29 mouse cellular contexts compared by ENCODE assay signal in the genomic region with DNA sequence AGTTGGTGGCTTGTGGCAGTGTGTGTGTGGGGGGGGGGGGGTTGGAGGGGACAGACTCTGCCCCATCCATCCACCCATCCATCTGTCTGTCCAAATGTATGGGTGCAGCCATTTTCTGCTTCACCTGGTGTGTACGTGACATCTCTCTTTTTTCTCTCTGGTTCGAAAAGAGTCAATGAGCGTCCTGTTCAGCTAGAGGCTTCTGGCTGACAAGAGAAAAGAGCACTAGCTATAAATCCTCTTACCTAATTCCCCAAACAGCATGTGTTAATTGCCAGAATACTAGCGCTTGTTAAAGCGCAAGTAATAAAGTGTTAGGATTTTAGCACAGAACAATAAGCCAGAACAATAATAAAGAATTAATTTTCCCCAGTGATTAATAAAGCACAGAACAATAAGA. TPM values are rescaled to one million over a fixed set of nuclear protein-coding genes. Genes with fewer than 3 reads are reported as not detected.
DNase-seq lines count a peak whose midpoint lies in the region; ATAC-seq lines count a peak whose summit lies in the region.
"Had no signal": no experiment of that assay in that cellular context is flagged by ENCODE, and none has a peak within 500 bp of the region (broad histone marks: within the 10 kb centered on the region; RNA-seq: fewer than 3 reads in every experiment).

No protein-coding gene starts in this region.

- no peaks in the 10 kb centered on the region for H3K4me1 ChIP-seq in heart, embryonic 11.5 days (ENCODE audit: control insufficient read depth, insufficient read depth, low read length)
- no peaks in the 10 kb centered on the region for H3K4me1 ChIP-seq in neural tube, embryonic 12.5 days
- no peaks in the 10 kb centered on the region for H3K4me1 ChIP-seq in neural tube, embryonic 14.5 days (ENCODE audit: control insufficient read depth, insufficient read depth, low read length)
- H3K4me1 ChIP-seq in hindbrain, embryonic 13.5 days (replicated peaks) = no peaks in the 10 kb centered on the region
- H3K4me1 ChIP-seq: embryonic facial prominence, embryonic 13.5 days; embryonic facial prominence, embryonic 15.5 days; forebrain, embryonic 12.5 days had no signal

- no peak overlapping the region for H3K27ac ChIP-seq in heart, embryonic 11.5 days (ENCODE audit: low read depth, low read length)
- no peak overlapping the region for H3K27ac ChIP-seq in neural tube, embryonic 12.5 days
- no peak overlapping the region for H3K27ac ChIP-seq in neural tube, embryonic 14.5 days (ENCODE audit: low read depth, low read length)
- no peak overlapping the region for H3K27ac ChIP-seq in hindbrain, embryonic 13.5 days
- H3K27ac ChIP-seq: embryonic facial prominence, embryonic 13.5 days; embryonic facial prominence, embryonic 15.5 days; forebrain, embryonic 10.5 days; forebrain, embryonic 12.5 days had no signal

- H3K9me3 ChIP-seq in heart, embryonic 11.5 days (replicated peaks; ENCODE audit: control insufficient read depth, low read length) = no peaks in the 10 kb centered on the region
- no peaks in the 10 kb centered on the region for H3K9me3 ChIP-seq in neural tube, embryonic 12.5 days
- no peaks in the 10 kb centered on the region for H3K9me3 ChIP-seq in neural tube, embryonic 14.5 days (ENCODE audit: control insufficient read depth, low read length)
- H3K9me3 ChIP-seq in hindbrain, embryonic 13.5 days = no peaks in the 10 kb centered on the region
- H3K9me3 ChIP-seq: embryonic facial prominence, embryonic 13.5 days; embryonic facial prominence, embryonic 15.5 days; forebrain, embryonic 10.5 days; forebrain, embryonic 12.5 days; G1E had no signal

- 80% methylated on average over 5 of the region's 5 CpGs for WGBS in heart, embryonic 11.5 days (ENCODE audit: insufficient replicate concordance)
- WGBS in neural tube, embryonic 12.5 days = 21% methylated on average over 5 of the region's 5 CpGs
- WGBS in neural tube, embryonic 14.5 days = 11% methylated on average over 5 of the region's 5 CpGs
- WGBS in hindbrain, embryonic 13.5 days = 72% methylated on average over 5 of the region's 5 CpGs

- no peaks in the 10 kb centered on the region for H3K36me3 ChIP-seq in heart, embryonic 11.5 days (ENCODE audit: control insufficient read depth, insufficient read depth, low read length)
- H3K36me3 ChIP-seq in neural tube, embryonic 12.5 days = no peaks in the 10 kb centered on the region
- no peaks in the 10 kb centered on the region for H3K36me3 ChIP-seq in neural tube, embryonic 14.5 days (ENCODE audit: control insufficient read depth, insufficient read depth, low read length)
- no peaks in the 10 kb centered on the region for H3K36me3 ChIP-seq in hindbrain, embryonic 13.5 days
- H3K36me3 ChIP-seq: embryonic facial prominence, embryonic 13.5 days; embryonic facial prominence, embryonic 15.5 days; forebrain, embryonic 10.5 days; forebrain, embryonic 12.5 days; G1E had no signal

- H3K27me3 ChIP-seq in heart, embryonic 11.5 days (ENCODE audit: control insufficient read depth, insufficient read depth, low read length) = no peaks in the 10 kb centered on the region
- no peaks in the 10 kb centered on the region for H3K27me3 ChIP-seq in neural tube, embryonic 12.5 days (replicated peaks)
- no peaks in the 10 kb centered on the region for H3K27me3 ChIP-seq in neural tube, embryonic 14.5 days (ENCODE audit: control insufficient read depth, insufficient read depth, low read length)
- H3K27me3 ChIP-seq in hindbrain, embryonic 13.5 days = no peaks in the 10 kb centered on the region
- H3K27me3 ChIP-seq: CH12.LX; embryonic facial prominence, embryonic 13.5 days; embryonic facial prominence, embryonic 15.5 days; forebrain, embryonic 12.5 days had no signal

- ATAC-seq in heart, embryonic 11.5 days (replicated peaks; ENCODE audit: insufficient number of reproducible peaks, low FRiP score, low TSS enrichment) = no peak
- 0 out of 2 replicates have a peak, but pooled peaks have one; percentile 21 for ATAC-seq in neural tube, embryonic 12.5 days (ENCODE audit: low FRiP score, low read depth)
- ATAC-seq in neural tube, embryonic 14.5 days (ENCODE audit: low read depth) = peak; percentile 68; the same call in 1 of the 2 replicates
- no peak for ATAC-seq in hindbrain, embryonic 13.5 days (ENCODE audit: low FRiP score)
- ATAC-seq: activated CD4-positive, CD25-positive, alpha-beta regulatory T cell, adult 4 months; CD4-positive, CD25-positive, alpha-beta regulatory T cell, adult 4 months; forebrain, embryonic 14.5 days; Patski had no signal

- no peak overlapping the region for H3K4me2 ChIP-seq in heart, embryonic 11.5 days
- H3K4me2 ChIP-seq in neural tube, embryonic 12.5 days (replicated peaks) = no peak overlapping the region
- no peak overlapping the region for H3K4me2 ChIP-seq in neural tube, embryonic 14.5 days (ENCODE audit: low read depth, low read length)
- H3K4me2 ChIP-seq in hindbrain, embryonic 13.5 days = no peak overlapping the region
- H3K4me2 ChIP-seq: embryonic facial prominence, embryonic 13.5 days; embryonic facial prominence, embryonic 15.5 days; forebrain, embryonic 12.5 days had no signal

- no peak overlapping the region for H3K9ac ChIP-seq in heart, embryonic 11.5 days (ENCODE audit: low read depth, low read length)
- H3K9ac ChIP-seq in neural tube, embryonic 12.5 days = no peak overlapping the region
- no peak overlapping the region for H3K9ac ChIP-seq in neural tube, embryonic 14.5 days (replicated peaks; ENCODE audit: low read depth, low read length)
- no peak overlapping the region for H3K9ac ChIP-seq in hindbrain, embryonic 13.5 days
- H3K9ac ChIP-seq: embryonic facial prominence, embryonic 13.5 days; embryonic facial prominence, embryonic 15.5 days; forebrain, embryonic 12.5 days had no signal

- peak; percentile 9 for DNase-seq in heart, adult 11 months
- no peak for DNase-seq in neural tube, embryonic 10.5 days (ENCODE audit: extremely low spot score, low spot score)
- DNase-seq in right cerebral cortex, postnatal 10 days (ENCODE audit: low spot score in 2 of 2) = no peak
- DNase-seq: adrenal gland, adult 8-10 months; adrenal gland, postnatal 14 days; adrenal gland, postnatal 36 days; B cell, adult 2 months; cerebellum, adult 11 months; cerebellum, adult 18-20 months; cerebellum, adult 8-10 months; cerebellum, adult 9-11 months; cerebellum, postnatal 14 days; cerebellum, postnatal 36 days; embryo, embryonic 11 days had no signal

- no peak overlapping the region for H3K4me3 ChIP-seq in heart, embryonic 11.5 days (ENCODE audit: low read depth, low read length)
- no peak overlapping the region for H3K4me3 ChIP-seq in neural tube, embryonic 12.5 days
- H3K4me3 ChIP-seq in neural tube, embryonic 14.5 days (ENCODE audit: low read depth, low read length) = no peak overlapping the region
- H3K4me3 ChIP-seq in hindbrain, embryonic 13.5 days = no peak overlapping the region
- H3K4me3 ChIP-seq: embryonic facial prominence, embryonic 13.5 days; embryonic facial prominence, embryonic 15.5 days; erythroblast, embryonic 14.5 days; forebrain, embryonic 10.5 days; forebrain, embryonic 12.5 days had no signal

RNA-seq across cellular contexts. Expression of gene B230307C23Rik, which starts 12.5 kb away (rescaled TPM):
- 14.8 and 24.6 TPM in 2 replicates for polyA plus RNA-seq in heart, embryonic 11.5 days (2014; fragmentation: Nextera tagmentation; extraction: Ambion mirVana)
- polyA plus RNA-seq in neural tube, embryonic 12.5 days (2016; fragmentation: Nextera tagmentation; extraction: Ambion mirVana) = 19.0 and 20.2 TPM in 2 replicates
- 21.8 and 35.7 TPM in 2 replicates for polyA plus RNA-seq in neural tube, embryonic 14.5 days (2014; fragmentation: Nextera tagmentation; extraction: Ambion mirVana)
- 21.9 and 22.3 TPM in 2 replicates for polyA plus RNA-seq in hindbrain, embryonic 13.5 days (2015; fragmentation: Nextera tagmentation; extraction: Ambion mirVana)

RNA-seq across cellular contexts. Expression of gene Zbtb21, which starts 22.2 kb away (rescaled TPM):
- polyA plus RNA-seq in heart, embryonic 11.5 days (2014; fragmentation: Nextera tagmentation; extraction: Ambion mirVana) = 10.4 and 11.2 TPM in 2 replicates
- 14.9 and 15.6 TPM in 2 replicates for polyA plus RNA-seq in neural tube, embryonic 12.5 days (2016; fragmentation: Nextera tagmentation; extraction: Ambion mirVana)
- 14.6 and 15.7 TPM in 2 replicates for polyA plus RNA-seq in neural tube, embryonic 14.5 days (2014; fragmentation: Nextera tagmentation; extraction: Ambion mirVana)
- 12.3 and 13.5 TPM in 2 replicates for polyA plus RNA-seq in hindbrain, embryonic 13.5 days (2015; fragmentation: Nextera tagmentation; extraction: Ambion mirVana)

RNA-seq across cellular contexts. Expression of gene C2cd2, which starts 22.2 kb away (rescaled TPM):
- polyA plus RNA-seq in heart, embryonic 11.5 days (2014; fragmentation: Nextera tagmentation; extraction: Ambion mirVana) = 14.6 and 16.2 TPM in 2 replicates
- polyA plus RNA-seq in neural tube, embryonic 12.5 days (2016; fragmentation: Nextera tagmentation; extraction: Ambion mirVana) = 16.1 and 17.1 TPM in 2 replicates
- polyA plus RNA-seq in neural tube, embryonic 14.5 days (2014; fragmentation: Nextera tagmentation; extraction: Ambion mirVana) = 15.0 and 19.1 TPM in 2 replicates
- 13.9 and 14.0 TPM in 2 replicates for polyA plus RNA-seq in hindbrain, embryonic 13.5 days (2015; fragmentation: Nextera tagmentation; extraction: Ambion mirVana)

Comparison
In these comparisons a context has a peak if more than half of its experiments do, and no peak if none do; other contexts are left out.
1. ATAC-seq: peak in neural tube, embryonic 12.5 days (single experiment) and neural tube, embryonic 14.5 days (single experiment); none in heart, embryonic 11.5 days (single experiment) and hindbrain, embryonic 13.5 days (single experiment).